Mouse (Mus musculus): ENCODE results near the gene Rptor.
A peak's percentile ranks its signal among the peaks of the same experiment; 100 is the strongest.
"Not testable (repeated sequence)": the region's sequence is repeated elsewhere in the genome, so short reads cannot be mapped to it uniquely, and the experiment has no call there.

Rptor gene

GRCm38 (mm10) chr11:119657534-119657933, 54.8 kb downstream of the Rptor start:
- DNase-seq, result no peak

- DNase-seq, result no peak
These were observed 56.6 kb downstream of the Rptor start for GRCm38 (mm10) chr11:119659296-119659695.

DNA sequence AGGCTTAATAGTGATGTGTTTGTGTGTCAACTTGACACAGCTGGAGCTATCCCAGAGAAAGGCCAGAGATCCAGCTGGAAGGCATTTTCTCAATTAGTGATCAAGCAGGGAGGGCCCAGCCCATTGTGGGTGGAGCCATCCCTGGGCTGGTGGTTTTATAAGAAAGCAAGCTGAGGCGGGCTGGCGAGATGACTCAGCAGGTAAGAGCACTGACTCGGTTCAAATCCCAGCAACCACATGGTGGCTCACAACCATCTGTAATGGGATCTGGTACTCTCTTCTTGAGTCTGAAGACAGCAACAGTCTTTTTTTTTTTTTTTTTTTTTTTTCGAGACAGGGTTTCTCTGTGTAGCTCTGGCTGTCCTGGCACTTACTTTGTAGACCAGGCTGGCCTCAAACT, 58.8 kb downstream of the Rptor start:
- DNase-seq, result not testable (repeated sequence)

GRCm38 (mm10) chr11:119663876-119664275, 61.2 kb downstream of the Rptor start:
- DNase-seq, result no peak

- no peak for DNase-seq
These were observed 62.1 kb downstream of the Rptor start for GRCm38 (mm10) chr11:119664678-119665307.

DNA sequence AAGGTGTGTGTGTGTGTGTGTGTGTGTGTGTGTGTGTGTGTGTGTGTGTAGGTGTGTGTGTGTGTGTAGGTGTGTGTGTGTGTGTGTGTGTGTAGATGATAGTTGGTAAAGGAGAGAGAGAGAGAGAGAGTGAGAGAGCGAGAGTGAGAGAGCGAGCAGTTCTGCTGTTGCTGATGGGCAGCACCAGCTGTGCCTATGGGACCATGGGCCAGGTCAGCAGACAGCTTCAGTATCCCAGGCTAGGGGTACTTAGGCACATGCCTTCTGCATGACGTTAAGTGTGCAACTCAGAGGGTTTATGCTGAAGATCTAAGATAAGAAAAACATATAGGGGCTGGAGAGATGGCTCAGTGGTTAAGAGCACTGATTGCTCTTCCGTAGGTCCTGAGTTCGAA, 62.6 kb downstream of the Rptor start:
- no peak for DNase-seq

DNA sequence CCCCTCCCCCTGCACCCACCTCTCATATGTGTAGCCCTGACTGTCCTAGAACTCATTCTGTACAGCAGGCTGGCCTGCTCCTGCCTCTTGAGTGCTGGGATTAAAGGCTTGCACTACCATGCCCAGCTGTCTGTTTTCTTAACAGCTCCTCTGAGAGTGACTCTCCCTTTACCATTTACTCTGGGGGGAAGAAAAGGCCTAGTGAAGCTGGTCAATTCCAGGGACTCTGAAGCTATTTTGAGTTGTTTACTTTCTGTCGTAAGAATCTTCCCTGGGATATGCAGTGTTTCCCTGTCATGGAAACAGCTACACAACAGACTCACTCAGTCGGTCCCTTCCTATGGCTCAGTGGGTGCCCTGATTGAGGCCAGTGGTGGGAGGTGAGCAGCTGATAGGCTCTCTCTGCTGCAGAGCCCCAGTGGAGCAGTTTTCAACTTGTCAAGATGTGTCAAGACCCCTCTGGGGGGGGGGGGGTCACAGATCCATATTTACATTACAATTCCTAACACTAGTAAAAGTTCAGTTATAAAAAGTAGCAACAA, 63.9 kb downstream of the Rptor start:
- no peak for DNase-seq

GRCm38 (mm10) chr11:119670690-119671666, 68.3 kb downstream of the Rptor start:
- no peak for DNase-seq

- DNase-seq, result no peak
These were observed 69.3 kb downstream of the Rptor start for GRCm38 (mm10) chr11:119672041-119672440.

GRCm38 (mm10) chr11:119672775-119673174, 70.1 kb downstream of the Rptor start:
- no peak for DNase-seq

GRCm38 (mm10) chr11:119674835-119675234, 72.1 kb downstream of the Rptor start:
- DNase-seq, result no peak

DNA sequence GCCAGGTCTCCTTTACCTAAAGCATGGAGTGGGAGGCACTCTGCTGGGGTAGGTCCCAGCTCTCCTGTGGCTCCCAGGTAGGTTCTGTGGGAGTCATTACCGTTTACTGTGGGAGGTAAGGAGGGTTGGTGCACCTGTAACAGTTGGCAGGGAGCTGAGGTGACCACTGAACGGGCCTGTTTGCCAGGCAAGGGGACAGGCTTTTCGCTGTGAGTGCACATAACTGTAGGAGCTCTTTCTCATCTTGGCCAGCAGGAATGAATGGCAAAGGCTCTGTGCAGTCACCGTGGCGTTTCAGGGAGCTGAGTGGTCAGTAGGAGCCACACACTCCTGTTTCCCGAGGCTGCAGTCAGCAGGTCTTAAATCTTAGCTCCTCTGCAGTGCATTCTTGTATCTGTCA, 72.8 kb downstream of the Rptor start:
- no peak for DNase-seq

- no peak for DNase-seq
These were observed 74.2 kb downstream of the Rptor start for GRCm38 (mm10) chr11:119676751-119677411.

DNA sequence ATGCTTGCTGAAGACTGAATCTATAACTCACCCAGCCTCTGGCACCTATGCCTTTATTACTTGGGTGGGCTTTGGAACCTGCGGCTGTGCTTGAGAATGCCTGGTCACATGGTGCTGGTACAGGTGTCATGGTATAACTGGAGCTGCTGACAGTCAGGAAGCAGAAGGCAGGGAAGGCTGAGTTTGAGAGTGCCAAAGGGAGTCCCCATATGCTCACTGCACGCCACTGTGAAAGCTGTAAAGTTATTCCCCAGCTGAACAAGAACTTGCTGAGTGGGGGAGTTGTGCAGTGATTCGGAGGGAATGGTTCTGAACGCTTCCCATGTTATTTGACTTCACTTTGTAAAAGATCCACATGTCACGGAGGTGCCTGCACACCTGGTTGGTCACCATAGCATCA, 75.7 kb downstream of the Rptor start:
- peak; percentile 35 for DNase-seq

- DNase-seq, result no peak
These were observed 78.0 kb downstream of the Rptor start for GRCm38 (mm10) chr11:119680735-119681134.

GRCm38 (mm10) chr11:119682285-119682684, 79.6 kb downstream of the Rptor start:
- DNase-seq, result no peak

DNA sequence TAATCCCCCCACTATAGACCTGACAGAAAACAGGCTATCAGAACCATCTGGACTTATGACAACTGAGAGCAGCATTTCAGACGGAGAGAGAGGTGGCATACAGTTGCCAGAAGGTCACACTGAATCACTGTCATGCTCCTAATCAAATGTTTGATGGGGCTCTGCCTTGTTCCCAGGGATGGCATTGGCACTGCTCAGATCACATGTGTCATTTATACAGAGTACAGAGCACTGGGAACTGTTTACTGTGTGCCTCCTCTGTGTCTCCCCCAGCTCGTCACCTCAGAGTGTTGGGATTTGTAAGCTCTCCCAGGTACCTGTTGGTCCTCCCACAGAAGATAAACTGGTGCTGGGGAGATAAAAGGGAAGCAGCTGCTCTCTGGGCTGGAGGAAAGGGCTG, 81.1 kb downstream of the Rptor start:
- no peak for DNase-seq

DNA sequence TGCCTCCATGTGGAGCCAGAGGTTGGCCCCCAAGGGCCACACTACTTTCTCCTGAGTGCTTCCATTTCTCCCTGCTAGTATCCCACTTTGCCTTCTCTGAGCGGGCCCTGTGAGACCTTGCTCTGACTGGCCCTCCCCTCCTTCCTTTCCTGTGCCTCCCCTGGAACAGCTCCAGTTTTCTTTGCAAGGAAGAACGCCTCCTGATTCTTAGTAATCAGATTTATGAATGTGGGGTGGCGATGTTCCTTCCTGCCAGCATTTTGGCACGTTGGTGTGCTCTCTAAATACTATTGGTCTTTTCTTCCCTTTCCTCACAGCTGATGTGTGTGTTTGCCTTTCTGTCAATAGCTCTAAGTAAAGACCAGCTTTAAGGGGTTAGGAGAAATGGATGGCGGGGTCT, 82.8 kb downstream of the Rptor start:
- no peak for DNase-seq

DNA sequence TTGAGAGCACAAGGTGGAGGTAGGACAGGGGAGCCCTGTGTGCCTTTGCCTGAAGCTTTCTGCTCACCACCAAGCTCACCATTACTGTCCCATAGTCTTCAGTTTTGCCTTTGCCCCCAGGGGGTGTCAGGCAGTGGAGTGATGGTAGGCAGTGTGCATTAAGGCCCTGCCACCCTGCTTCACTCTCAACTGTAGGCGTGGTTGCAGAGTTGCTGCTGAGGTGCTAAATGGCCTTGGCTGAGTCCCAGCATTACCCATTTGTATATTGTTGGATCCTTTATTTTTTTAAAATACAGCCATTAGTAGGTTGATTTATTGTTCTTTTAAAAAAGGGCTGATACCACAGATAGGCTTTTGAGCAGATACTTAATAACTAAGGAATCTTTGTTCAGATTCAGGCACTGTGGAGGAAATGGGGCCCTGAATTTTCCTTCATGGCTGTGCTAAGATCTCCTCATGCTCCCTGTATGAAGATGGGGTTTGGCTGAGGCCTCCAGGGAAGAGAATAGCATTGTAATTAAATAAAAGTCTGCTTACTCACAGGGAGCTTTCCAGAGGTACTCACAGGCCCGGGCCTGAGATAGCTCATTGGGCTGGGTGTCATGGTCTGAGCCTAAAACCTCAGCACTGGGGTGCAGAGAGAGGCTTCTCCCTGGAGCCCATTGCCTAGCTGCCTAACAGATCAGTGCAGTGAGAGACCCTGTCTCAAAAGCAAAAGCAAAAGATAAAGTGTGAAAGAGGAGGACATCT, 83.4 kb downstream of the Rptor start:
- no peak for DNase-seq

DNA sequence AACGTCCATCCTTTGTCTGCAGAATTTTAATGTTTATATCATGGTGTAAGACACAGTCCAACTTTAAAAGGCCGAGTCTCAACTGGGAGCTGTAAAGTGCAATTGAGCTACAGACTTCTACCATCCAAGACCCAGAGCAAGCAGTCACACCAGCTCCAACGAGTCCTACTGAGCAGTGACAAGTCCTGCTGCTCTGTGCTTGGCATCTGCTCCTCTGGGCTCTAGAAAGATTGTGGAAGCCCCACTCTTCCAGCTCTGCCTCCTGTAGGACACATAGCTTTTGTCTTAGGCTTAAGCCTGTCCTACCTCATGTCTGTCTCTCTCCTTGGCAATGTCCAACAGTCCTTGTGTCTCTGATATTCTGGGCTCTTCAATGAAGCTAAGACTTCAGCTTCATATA, 84.6 kb downstream of the Rptor start:
- DNase-seq, result no peak

GRCm38 (mm10) chr11:119687966-119688365, 85.3 kb downstream of the Rptor start:
- no peak for DNase-seq

- no peak for DNase-seq
These were observed 87.2 kb downstream of the Rptor start for GRCm38 (mm10) chr11:119689936-119690335.

Measured in right cerebral cortex, postnatal 14 days (tissue).